Mouse (Mus musculus) kidney, embryonic 14.5 days (tissue): ENCODE data around the gene Mrps33. TPM values are rescaled to one million over a fixed set of nuclear protein-coding genes. Genes with fewer than 3 reads are reported as not detected.

Source experiments
- polyA plus RNA-seq: library from polyadenylated mRNA; unstranded; fragments of >200 nt; fragmentation: Nextera tagmentation; extraction: Ambion mirVana; gene quantifications from 2 replicates; pipeline ENCODE4 v1.2.1, GENCODE M21; 2014

The Mrps33 gene
- polyA plus RNA-seq, 1 experiment from 2014 or later: 208 TPM

Other genes starting within 250 kb of the Mrps33 start
- 13.8 and 24.4 TPM in 2 replicates for gene Adck2, start 237.1 kb downstream of the Mrps33 start, polyA plus RNA-seq
- gene Gm42420, start 225.2 kb downstream of the Mrps33 start, polyA plus RNA-seq: 2.1 TPM in 1 of 2 replicates, not detected in the other
- 304 and 445 TPM in 2 replicates for gene Ndufb2, start 218.4 kb downstream of the Mrps33 start, polyA plus RNA-seq
- gene Braf, start 85.5 kb downstream of the Mrps33 start, polyA plus RNA-seq: 11.1 and 17.4 TPM in 2 replicates
- gene Tmem178b, start 62.3 kb upstream of the Mrps33 start, polyA plus RNA-seq: 0.15 TPM in 1 of 2 replicates, not detected in the other